Mouse (Mus musculus) adrenal gland, postnatal 14 days (tissue): ENCODE results near the gene Ttc13. TPM values are rescaled to one million over a fixed set of nuclear protein-coding genes. Genes with fewer than 3 reads are reported as not detected.
A peak's percentile ranks its signal among the peaks of the same experiment; 100 is the strongest.

Experiments used
- DNase-seq: peaks from one replicate; pipeline ENCODE4 v3.0.0; 2021; ENCODE audit warnings: mixed read lengths
- total RNA-seq: library from RNA; stranded (reverse); gene quantifications from 2 replicates; pipeline ENCODE4 v1.2.3, GENCODE M21; 2021

Ttc13 gene
- total RNA-seq, 1 experiment from 2014 or later: 45.7 TPM

DNA sequence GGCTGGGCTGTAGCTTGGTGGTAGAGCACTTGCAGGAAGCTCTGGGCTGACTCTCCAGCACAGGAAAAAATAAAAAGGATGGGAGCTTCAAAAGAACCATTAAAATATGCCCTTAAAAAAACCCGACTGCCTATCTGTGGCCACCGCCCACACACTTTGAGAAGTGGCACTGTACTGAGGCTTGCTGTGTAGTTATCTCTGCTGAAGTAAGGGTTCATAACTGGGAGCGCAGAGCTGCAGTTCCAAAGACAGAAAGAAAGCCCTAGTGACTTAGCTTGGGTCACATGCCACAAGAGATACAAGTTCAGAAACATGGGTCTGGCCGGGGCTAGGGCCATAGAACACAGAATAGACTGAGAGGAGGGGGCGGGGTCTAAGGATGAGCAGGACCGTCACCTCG, 63.8 kb downstream of the Ttc13 start:
- no peak for DNase-seq

DNA sequence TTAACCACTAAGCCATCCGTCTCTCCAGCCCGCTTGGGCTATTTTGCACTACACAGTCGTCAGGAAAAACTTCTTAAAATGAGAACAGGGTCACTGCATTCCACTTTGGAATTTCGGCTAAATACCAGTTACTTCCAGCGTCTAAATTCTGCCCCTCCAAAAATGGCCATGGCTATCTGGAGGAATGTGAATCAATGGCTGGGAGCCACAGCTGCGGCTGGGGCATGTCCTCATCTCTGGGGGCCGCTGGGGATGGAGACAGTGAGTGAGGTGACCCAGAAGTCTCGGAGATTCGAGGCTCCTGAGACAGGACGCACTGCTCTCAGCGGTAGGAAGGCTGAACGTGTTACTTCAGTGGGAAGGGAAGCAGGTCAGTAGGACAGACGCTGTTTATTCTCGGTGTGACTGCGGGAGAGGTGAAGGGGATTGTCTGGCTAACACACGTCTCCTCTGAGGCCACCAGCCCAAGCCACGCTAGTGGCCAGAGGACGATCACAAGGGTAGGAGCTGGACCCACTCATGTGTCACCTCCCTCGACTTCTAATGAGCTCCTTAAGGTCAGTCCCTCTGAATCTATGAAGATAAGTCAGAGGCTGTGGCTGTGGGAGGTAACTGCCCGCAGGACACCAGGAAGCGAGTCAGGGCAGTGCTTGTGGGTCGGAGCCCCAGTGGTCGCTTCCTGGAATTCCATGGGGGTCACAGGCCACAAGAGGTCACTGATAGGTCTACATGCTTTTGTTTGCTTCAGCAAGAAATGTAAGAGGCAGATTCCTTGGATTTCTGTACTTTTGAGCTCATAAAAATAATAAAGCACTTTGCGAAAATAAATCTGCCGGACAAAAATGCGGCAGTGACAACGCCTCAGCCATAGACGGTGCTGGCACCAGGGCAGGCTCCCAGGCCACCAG, 68.0 kb downstream of the Ttc13 start:
- DNase-seq: peak; percentile 54

DNA sequence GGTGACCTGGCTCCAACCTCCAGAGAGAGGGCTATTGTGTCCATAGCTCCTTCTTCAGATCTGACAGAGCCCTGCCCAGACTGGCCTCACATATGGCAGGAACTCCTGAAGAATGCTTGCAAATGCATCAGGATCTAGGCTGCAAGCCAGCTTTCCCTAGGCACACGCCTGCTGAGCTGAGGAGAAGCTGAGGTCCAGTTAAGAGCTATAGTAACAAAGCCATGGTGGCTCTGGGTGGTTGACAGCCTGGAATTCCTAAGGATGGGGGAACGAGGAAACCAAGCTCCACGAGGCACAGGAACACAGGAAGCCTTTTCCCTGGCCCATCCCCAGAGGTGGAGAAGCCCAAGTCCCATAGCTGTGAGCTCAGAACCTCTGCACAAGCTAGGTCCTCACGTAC, 69.2 kb downstream of the Ttc13 start:
- DNase-seq: no peak

DNA sequence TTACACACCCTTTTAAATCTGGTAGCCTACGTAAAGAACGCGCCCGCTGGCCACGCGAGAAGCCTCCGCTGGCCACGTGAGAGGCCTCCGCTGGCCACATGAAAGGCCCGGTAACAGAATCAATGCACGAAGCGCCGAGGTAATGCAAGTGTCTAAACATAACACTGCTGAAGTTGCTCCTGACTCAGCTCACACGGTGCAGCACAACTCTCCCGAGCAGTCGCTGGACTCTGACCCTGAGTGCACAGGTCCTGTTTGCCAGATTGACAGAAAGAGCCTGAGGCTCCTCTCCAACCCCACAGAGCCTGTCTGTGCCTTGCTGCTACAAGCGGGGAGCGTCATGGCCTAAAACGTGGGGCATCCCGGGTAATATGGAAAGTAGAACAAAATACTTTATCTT, 70.0 kb downstream of the Ttc13 start:
- no peak for DNase-seq

DNA sequence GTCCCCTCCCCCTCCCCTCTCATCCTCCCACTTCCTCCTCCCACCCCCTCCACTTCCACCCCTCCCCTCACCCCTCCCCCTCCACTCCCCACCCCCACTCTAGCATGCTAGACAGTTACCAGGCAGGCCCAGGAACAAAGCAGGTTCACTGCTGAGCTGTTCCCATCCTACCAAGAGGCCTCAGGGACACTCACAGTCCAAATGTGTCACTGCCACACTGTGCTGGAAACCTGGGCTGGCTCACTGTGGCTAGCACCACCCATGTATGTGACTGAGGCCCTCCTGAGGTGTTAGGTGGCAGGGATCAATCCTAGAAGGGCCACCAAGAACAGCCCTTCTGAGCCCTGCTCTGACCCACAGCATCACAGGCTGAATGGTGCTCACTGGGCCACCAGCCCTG, 73.5 kb downstream of the Ttc13 start:
- DNase-seq: no peak

DNA sequence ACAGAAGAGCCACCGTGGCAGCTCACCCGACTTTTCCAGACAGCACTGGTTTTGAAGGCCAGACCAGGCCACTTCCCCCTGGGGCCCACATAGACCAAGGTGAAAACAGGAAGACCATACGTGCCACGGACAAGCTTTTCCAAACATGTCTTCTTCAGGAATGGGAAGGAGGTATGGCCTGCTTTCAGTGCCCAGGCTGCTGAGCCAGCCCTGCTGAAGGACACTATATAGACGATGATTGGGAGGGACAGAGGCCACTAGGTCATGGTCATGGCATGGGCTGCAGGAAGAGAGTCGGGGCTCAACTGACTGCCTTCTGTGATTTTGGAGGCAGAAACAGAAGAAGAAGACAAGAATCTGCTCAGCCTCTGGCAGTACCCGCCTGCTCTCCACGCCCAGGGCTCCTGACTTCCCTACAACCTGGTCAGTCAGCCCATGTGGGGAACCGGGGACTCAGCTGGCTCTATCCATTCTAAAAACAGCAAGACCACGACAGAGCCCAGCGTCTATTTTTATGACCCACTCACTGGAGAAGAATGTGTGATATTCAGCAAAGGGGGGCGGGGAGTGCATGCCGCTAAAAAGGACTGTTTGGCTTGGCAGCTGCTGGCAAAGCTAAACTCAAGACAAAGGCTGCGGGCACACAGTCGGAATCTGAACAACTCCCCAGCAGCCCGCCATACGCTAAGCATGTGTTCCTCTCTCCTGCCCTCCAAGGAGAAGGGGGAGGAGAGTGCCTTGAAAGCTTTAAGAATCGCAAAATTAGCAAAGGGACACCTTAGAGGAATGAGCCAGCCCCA, 78.0 kb downstream of the Ttc13 start:
- DNase-seq: peak; percentile 73

DNA sequence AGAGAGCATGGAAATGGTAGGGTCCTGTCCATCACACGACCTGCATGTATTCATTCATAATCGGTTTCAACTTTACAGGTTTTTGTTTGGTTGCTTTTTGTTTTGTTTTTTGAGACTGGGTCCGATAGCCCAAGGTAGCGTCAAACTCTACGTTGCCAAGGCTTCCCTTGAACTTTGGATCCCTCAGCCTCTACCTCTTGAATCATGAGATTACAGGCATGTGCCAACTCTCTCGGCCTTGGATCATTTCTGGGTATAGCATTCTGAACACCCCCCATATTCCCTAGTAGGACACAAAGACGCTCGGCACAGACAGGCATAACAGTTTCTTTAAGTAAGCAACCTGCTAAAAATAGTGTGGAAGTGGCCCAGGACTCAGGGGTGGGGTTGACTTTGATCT, 80.2 kb downstream of the Ttc13 start:
- peak; percentile 35 for DNase-seq

DNA sequence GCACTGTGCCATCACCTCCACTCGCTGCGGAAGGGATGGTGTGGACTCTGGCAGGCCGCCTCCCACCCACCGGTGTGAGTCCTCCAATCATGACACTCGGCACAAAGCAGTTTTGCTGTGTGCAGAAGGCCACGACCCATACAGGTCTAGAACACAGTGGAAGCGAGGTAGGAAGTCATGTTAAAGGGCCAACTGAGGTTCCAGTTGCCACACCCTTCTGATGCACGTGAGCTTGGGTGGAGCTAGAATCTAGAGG, 86.6 kb downstream of the Ttc13 start:
- DNase-seq: no peak

DNA sequence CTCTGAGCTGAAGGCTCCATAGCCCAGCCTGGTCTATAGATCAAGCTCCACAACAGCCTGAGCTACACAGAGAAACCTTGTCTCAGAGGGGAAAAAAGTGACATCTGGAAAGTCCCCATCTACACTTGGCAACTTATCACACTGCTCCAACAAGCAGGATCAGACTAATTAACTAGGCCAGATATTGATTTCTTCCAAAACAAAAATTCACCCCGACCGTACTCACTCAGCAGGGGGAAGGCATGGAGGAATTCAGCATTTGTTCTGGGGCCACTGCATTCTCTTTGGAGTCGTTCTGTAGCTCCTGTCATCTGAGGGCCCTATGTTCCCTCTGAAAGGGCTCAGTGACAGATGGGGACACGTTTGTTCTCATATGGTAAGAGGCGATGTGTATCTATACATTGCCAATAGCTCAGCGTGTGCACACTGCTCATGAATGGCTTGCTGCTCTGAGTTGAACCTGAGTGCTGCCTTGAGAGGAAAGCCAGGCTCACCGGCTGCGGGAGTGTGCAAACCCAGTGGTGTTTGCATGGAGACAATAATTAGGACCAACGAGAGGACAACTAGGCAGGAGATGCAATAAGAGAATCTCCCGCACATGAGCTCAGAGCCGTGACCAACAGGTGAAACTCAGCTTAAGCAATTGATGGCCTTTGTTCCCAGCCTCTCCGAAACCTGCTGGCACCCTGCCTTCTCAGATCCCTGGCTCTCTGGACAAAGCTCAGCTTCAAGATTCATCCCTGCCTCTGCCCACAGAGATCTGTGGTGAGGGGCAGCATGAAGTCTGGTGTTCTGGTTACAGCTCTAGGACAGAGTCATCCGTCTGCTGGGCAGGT, 87.2 kb downstream of the Ttc13 start:
- DNase-seq: no peak

DNA sequence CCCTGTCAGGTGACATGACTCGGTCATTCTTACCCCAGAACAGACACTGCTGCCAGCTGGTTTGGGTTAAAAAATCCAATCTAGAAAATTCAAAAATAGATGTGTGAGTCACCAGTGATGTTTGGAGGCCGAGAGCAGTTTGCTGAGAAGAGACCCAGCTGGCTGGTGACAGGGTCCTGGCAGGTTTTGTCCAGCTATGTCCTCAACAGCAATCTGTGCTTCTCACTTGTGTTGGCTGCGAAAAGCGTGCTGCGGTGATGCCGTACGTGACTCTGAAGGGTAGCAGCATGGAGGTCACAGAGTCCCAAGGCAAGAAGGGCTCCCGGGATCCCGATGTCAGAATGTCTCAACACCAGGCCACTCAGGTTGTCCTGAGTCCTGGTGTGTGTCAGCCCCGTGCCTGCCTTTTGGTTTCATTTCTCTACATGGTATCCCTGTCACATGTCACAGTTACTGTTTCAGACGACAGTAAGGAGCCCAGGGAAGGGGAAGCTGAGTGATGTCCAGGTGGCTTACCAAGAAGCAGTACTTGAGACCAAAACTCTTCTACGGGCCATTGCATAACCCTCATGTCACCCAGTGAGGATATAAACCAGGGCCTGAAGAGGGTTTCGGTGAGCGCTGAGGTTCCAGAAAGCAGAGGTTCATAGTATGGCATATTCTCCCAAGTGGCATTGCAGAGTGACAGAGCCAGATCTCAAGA, 88.6 kb downstream of the Ttc13 start:
- DNase-seq: peak; percentile 67

DNA sequence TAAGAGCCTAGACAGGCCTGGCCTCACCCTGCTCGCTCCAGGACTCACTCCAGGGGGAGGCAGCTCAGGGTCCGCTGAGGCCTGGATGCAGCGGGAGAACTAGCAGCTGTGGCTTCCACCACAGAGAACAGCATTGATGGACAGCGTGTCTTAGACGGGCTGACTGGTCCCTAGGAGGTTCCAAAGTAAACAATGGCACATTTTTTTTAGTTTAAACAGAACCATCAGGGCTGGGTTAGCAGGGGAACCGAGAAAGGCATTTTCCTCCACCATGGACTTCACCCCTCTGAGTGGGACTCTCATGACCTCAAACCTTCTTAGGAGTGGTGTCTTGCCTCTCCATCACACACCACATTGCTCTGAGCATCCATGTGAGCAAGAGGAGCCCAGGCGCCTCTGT, 89.8 kb downstream of the Ttc13 start:
- no peak for DNase-seq

DNA sequence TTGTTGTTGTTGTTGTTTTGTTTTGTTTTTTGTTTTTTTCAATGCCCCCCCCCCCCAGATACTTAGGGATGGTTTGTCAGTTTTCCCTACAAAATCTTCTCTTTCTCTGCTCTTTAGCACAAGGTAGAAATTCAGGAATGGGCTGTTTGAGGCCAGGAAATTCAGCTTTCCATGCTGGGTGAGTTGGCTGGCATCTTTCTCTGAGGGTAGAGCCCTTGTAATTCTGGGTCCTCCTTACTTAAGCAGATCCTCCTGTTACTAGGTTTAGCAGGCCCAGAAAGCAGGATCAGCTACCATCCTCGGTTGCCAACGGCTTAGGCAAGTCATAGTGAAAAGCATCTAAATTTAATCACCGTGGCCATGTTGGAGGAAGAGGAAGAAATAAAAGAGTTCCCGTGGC, 90.9 kb downstream of the Ttc13 start:
- DNase-seq: no peak

DNA sequence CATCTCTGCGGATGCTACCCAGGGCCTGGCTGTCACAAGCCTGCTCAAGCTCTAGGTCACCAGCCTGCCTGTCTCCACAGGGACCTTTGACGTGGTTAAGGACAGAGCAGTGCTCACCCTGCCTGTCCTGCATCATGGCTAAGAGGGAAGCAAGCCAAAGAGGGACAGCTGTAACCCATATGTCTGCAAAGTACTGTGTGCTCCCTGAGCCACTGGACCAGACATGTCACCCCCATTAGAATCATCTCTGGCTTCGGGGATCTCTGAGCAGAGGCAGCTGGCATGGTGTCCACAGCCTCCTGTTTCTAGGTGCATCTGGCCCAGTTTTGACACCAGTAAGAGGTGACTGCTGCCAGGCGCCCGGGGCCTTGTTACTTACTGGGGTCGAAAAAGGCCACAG, 91.3 kb downstream of the Ttc13 start:
- DNase-seq: peak; percentile 26

DNA sequence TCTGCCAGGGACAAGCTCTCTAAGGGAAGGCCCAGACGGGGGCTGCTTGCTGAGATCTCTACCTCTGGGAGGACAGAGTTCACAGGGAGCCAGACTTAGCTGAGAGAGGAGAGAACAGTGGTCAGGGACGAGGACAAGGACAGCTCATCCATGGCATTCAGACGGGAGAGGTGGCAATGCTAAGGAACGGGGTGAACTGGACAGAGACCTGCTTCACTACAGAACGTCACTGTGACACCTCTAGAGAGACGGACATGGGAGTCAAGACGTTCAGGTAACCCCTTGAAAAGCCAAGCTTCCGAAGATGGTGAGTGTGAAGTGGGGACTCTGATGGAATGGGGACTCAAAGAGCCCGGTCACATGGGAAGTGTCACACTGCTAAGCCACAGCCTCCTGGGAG, 95.5 kb downstream of the Ttc13 start:
- DNase-seq: no peak

Other genes with a start within 250 kb of the Ttc13 start
- gene Cog2, start 201.2 kb downstream of the Ttc13 start, total RNA-seq: 40.4 and 40.9 TPM in 2 replicates
- 14.3 and 172 TPM in 2 replicates for gene Agt, start 152.3 kb downstream of the Ttc13 start, total RNA-seq
- gene Capn9, start 145.9 kb downstream of the Ttc13 start, total RNA-seq: 0.26 TPM in 1 of 2 replicates, not detected in the other
- 38.6 and 39.1 TPM in 2 replicates for gene 2310022B05Rik, start 58.6 kb downstream of the Ttc13 start, total RNA-seq
- gene Arv1, start 156 bp upstream of the Ttc13 start, total RNA-seq: 9.6 and 12.4 TPM in 2 replicates
- 1.8 TPM in 2 replicates for gene Fam89a, start 29.8 kb upstream of the Ttc13 start, total RNA-seq
- gene Trim67, start 71.1 kb upstream of the Ttc13 start, total RNA-seq: 4.7 and 5.4 TPM in 2 replicates
- 120 and 127 TPM in 2 replicates for gene Gnpat, start 141.1 kb upstream of the Ttc13 start, total RNA-seq
- 27.0 and 29.8 TPM in 2 replicates for gene 2810004N23Rik, start 141.1 kb upstream of the Ttc13 start, total RNA-seq
- 21.5 and 23.8 TPM in 2 replicates for gene Exoc8, start 175.7 kb upstream of the Ttc13 start, total RNA-seq
- gene Sprtn, start 175.9 kb upstream of the Ttc13 start, total RNA-seq: 20.1 and 21.3 TPM in 2 replicates
- gene Egln1, start 227.3 kb upstream of the Ttc13 start, total RNA-seq: 63.4 and 77.1 TPM in 2 replicates